Mouse (Mus musculus) bone marrow macrophage, adult 2 months (primary cell): ENCODE results near the gene Zdhhc20.

ENCODE experiments used
- CTCF ChIP-seq: IDR thresholded peaks from 2 replicates; pipeline ENCODE4 v1.5.1; 2012; ENCODE audit warnings: low read depth, mild to moderate bottlenecking, low read length, moderate library complexity
- POLR2A ChIP-seq: IDR thresholded peaks from 2 replicates; pipeline ENCODE4 v1.6.1; 2012; ENCODE audit warnings: mild to moderate bottlenecking, low read depth, low read length, borderline replicate concordance

GRCm38 (mm10) chr14:57881074-57881473 lies 9.0 kb downstream of the Zdhhc20 start:
- TF ChIP-seq POLR2A (no peak), CTCF (no peak)
